Mouse (Mus musculus) cerebellum, adult 11 months (tissue): ENCODE results near the gene Garem2.

Source experiments
- DNase-seq: peaks from one replicate; pipeline ENCODE4 v3.0.0; 2022

The Garem2 gene

DNA sequence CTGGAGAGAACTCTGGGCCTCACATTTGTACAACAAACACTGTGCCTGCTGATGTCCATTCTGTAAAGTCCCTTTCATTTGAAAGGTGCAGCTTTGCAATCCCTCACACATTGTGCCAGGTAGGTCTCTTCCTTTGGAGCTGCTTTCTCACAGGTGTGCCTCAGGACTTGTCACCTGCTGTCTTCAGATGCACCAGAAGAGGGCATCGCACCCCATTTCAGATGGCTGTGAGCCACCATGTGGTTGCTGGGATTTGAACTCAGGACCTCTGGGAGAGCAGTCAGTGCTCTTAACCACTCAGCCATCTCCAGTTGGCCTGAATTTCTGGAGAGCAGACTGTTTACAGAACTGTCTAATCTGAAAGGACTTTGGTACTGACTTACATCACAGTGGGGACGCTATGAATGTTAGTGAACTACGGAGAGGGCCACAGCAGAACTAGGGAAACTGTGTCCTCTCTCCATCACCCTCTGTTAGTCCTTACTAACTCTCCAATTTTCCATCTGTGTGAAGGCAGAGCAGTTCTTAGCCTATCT lies 7.6 kb downstream of the Garem2 start:
- no peak for DNase-seq

DNA sequence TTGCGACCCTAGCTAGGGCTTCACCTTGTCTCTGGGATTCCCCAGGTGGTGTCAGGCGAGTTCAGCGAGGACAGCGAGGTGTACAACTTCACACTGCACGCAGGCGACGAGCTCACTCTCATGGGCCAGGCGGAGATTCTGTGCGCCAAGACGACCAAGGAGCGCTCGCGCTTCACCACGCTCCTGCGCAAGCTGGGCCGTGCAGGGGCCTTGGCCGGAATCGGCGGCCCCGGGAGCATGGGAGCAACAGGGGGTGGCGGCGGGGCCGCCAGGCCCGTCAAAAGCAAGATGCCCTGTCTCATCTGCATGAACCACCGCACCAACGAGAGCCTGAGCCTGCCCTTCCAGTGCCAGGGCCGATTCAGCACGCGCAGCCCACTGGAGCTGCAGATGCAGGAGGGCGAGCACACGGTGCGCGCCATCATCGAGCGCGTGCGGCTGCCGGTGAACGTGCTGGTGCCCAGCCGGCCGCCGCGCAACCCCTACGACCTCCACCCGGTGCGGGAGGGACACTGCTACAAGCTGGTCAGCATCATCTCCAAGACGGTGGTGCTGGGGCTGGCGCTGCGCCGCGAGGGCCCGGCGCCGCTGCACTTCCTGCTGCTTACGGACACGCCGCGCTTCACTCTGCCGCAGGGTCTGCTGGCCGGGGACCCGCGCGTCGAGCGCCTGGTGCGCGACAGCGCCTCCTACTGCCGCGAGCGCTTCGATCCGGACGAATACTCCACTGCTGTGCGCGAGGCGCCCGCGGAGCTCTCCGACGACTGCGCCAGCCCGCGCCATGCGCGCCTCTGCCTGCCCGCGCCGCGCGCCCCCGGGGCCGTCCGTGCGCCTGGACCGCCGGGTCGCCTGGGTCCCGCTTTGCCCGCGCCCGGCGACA lies 9.2 kb downstream of the Garem2 start:
- DNase-seq = peak; percentile 32

DNA sequence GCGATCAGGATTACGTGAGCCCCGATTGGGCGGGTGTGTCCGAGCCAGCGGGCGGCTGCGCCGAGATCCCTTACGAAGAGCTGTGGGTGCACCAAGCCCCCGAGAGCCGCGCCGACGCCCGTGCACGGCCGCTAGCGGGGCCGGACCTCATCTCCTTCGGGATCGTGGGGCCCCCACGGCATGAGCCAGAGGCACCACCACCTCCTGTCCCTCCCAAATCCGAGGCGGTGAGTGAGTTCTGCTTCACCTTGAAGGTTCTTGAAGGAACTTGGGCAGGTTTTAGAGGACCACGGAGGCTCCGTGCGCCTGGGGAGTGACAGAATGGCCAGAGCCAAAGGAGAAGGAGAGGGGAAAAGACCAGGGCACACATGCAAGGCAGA lies 9.8 kb downstream of the Garem2 start:
- no peak for DNase-seq

DNA sequence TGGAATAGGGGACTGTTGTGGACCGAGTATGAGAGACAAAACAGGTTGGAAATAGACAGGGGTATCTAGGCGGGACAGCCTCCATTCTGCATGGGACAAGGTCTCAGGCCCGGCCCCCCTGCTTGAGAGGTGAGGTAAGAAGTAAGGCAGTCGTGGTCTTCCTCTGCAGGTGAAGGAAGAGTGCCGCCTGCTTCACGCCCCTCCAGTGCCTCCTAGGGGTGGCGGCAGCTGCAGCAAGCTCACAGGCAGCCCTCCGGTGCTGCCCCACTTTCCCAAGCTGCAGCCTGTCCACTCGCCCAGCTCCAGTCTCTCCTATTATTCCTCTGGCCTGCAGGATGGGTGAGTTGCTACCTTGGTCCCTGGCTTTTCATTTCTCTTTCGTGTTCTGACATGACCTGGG lies 10.8 kb downstream of the Garem2 start:
- DNase-seq = no peak

DNA sequence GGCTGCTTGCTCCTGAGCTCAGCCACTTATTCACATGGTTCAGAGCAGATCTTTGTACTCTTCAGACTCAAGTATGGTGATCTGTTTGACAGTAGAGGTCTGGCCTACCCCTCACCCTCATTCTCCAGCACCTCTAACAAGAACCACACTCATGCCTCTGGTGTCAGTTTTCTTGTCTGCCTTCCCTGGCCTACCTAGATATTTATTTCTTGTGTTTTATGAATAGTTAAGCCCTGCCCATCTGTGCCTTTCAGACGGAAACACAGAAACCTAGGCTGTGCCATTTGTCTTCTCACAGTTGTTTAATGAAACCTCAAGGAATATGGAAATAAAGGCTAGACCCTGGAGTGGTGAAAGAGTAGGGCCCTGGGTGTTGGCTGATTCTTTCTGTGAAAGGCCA lies 13.1 kb downstream of the Garem2 start:
- DNase-seq = no peak

DNA sequence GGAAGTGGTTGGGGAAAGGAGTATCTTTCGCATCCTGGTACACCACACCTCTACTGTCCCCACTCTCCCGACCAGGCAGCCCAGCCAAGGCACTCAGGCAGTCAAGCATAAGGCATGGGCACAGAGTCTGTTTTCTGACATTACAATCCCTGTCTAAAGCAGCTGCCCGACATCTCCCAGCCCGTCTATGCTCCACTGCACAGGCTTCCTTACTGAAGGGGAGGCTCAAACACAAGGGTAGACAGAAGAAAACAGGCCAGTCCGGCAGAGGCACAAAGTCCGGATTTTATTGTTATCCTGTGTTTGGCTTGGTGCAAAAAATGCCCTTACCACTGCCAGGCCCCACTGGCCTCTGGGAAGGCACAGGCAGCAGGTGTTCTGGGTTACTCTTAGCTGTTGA lies 14.2 kb downstream of the Garem2 start:
- DNase-seq = no peak

DNA sequence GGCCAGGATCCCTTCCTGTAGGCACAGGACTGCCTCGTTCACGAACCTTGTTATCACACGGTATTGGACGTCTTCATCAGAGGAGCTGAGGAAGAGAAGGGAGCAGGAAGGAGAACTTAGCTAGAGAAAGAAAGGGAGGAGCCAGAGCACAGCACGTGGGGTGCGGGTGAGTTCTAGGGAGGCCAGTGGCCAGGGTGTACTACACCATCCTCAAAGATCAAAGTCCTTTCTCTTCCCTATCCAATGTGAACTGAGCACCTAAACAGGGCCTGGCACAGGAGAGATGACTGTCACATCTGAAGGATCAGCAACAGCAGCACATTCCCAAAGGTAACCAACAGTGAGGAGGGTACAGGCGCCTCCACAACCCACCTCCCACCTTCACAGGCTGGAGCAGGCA lies 15.1 kb downstream of the Garem2 start:
- no peak for DNase-seq

DNA sequence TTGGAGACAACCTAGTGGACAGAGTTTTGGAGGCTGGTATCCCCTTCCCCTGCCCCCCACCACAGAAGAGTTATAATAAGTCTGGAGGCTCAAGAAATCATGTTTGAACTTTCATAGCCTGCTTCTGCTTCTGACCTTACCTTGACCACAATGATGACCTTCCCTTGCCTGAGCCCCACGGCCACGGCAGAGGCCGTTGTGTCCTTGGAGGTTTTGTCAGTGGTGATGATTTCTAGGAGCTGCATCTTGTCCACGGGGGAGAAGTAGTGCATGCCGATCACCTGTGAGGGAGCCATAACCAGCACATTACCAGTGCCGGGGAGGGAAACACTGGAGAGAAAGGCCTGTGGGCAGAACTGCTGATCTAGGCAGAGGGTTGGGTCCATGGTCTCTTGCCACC lies 17.5 kb downstream of the Garem2 start:
- DNase-seq = no peak

DNA sequence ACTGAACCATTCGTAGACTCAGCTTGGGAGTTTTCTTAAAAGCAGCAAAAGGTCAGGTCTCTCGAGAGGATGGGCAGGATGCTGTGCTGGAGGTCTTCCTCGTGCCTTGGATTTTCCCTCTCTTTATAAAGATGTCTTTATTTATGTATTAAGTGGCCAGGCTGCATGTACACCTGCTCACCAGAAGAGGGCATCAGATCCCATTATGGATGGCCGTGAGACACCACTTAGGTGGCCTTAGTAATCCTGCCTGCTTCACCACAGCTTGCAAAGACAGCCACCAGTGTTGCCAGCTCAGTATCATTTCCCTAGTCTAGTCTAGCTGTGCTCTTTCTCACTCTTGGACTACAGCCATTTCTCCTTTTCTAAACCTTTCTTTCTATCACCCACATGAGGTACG lies 20.6 kb downstream of the Garem2 start:
- DNase-seq = no peak

DNA sequence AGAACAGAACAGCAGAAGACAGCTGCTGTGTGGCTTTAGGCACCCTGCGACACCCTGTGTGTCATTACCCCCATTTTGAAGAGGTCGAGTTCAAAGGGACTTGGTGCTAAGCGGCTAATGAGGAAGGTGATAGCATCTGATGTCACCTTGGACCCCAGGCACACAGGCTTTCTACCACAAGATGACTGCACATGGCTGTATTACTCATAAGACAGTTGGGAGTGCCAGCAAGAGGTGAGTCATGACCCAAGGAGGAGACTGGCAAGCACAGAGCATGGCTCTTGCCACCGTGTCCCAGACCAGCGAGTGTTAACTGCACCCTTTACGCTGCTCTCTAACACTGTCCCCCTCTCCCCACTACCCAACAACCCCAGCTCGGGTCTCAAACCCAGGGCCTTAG lies 21.8 kb downstream of the Garem2 start:
- DNase-seq = no peak

DNA sequence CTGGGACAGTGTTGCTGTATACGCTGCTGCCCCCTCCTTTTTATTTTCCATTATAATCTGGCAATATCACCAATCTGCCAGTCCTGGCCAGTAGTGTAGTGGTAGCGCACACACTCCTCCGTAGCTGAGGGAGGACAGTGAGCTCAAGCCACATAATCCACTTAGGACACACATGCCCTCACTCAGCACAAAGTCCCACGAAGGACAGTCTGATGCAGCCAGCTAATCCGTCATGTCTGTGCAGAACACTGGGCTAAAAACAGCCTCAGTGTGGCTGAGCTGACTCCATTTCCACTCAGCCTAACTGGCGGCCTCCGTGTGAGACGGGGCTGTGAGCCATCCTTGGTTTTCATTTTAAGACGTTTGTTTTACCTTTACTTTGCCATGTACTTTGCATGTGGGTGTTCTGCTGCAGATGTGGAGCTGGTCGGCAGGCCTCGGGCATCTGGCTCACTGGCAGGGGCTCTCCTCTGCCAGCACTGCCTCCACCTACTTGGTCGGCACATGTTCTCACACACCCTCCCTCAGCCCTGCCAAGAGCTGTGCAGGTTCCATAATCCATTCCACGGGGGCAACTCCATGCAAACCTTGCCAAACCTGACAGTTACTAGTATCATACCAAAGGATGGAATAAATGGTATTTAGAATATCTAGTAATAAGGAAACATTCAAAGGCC lies 23.1 kb downstream of the Garem2 start:
- no peak for DNase-seq

DNA sequence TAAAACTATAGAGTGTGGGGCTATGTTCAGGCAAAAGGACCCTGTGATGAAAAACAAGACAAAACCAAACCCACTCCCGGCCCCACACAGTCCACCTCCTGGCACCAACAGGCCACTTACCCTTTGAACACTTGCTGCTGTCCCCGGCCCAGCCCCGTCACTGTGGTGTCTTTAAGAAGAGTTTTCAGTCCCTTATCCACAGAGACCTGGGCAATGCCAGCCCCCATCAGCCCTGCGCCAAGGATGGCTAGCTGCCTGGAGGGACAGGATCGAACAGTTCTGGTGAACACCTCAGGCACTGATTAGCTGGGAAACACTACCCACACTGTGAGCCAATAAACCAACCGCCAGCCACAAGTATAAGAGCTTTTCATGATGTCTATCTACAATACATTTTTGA lies 23.7 kb downstream of the Garem2 start:
- no peak for DNase-seq

DNA sequence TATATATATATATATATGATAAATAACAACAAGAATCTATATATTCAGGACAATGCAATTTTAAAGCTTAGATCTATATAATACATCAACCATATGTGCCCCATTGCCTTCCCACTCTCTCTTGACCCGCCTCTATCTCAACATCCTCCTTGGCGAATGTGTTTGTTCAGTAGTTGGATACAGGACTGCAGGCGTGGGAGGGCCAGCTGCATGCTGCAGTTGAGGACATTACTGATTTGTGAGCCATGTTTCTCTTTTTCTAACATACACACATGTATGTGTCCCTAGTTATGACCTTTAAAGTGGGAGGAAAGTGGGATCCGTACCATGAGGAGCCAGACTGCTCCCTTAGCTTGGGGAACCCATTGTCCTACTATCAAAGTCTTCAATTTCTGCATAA lies 26.3 kb downstream of the Garem2 start:
- DNase-seq = no peak

DNA sequence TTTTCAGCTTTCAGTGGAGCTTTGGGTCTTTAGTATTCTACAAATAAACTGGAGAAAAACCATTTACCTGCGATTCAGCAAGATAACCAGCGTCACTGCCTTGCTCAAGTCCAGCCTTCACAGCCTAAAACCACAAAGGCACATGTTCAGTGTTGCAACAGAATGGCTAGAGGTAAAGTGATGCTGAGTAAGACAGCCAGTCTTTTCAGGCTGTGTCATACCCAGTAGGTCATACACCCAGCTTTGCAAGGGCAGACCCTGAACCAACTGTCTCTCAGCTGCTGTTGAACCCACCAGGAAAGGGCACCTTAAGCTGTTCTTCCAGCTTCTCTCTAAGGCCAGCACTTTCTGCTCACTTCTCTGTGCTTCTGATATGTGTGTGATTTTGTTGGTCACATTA lies 27.2 kb downstream of the Garem2 start:
- no peak for DNase-seq

DNA sequence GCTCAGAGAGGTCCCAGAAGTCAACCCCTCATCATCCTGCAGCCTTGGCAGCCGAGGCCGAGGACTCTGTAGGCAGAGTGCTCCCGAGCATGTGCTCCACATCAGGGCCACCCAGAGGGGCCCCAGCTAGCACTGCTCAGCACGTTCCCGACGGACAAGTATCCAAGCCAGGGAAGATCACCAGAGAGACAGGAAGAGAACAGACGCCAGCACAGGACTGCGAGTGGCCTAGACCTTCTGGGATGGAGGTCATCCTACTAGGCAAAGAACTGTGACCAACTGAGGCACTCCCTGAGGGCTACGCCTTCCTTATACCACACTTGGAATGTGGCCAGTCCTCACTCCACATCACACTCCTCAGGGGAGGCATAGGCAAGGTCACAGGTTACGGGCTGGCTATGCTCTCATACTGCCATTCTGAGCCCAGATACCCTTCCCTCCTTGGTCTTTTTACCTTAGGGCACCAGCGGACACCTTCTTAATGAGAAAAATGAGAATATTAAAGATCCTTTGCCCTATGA lies 30.8 kb downstream of the Garem2 start:
- DNase-seq = no peak

DNA sequence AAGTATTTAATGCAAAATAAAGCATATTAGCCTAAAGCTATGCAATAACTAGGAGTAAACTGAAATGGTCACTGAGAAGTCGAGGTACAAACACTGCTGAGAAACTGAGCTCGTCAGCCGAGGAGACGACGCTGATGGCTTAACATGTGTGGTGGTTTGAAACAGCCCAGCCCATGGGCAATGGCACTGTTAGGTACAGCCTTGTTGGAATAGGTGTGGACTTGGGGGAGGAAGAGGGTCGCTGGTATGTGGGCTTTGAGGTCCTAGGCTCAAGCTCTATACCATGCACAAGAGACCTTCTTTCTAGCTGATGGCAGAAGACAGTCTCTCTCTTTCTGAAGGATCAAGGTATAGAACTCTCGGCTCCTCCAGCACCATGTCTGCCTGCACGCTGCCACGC lies 32.3 kb downstream of the Garem2 start:
- DNase-seq = no peak

DNA sequence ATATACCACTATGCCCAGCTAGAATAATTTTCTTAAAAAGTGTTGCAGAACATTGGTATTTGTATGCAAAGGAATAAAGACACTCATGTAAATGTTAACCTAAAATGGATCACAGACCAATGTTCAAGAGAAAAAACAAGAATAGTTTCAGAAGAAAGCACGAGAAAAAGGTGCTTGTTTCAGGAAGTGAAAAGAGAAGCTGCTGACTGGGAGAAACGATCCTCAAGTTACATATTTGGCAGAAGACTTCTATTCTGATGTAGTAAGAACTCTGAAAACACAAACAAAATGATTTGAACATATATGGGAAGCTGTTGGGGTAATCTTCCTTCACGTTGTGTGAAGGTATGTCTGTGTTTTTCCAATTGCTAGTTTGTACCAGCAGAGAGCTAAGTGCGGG lies 33.2 kb downstream of the Garem2 start:
- no peak for DNase-seq

DNA sequence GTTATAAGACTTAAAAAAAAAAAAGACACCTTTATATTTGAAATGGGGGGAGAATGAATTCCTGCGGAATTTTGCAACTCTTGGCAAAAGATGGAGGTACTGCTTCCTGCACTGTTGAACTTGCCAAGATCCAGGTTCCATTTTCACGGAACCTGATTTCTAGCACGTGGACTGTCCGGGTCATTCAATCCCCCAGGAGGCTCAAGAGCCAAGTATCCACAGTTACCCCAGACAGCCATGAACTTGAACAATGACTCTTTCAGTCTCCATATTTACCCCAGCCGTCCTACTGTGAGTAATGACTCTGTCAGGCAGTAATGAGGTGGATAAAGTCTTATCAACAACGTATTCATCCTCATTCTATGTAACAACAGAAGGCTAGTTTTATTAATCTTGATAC lies 41.6 kb downstream of the Garem2 start:
- no peak for DNase-seq

DNA sequence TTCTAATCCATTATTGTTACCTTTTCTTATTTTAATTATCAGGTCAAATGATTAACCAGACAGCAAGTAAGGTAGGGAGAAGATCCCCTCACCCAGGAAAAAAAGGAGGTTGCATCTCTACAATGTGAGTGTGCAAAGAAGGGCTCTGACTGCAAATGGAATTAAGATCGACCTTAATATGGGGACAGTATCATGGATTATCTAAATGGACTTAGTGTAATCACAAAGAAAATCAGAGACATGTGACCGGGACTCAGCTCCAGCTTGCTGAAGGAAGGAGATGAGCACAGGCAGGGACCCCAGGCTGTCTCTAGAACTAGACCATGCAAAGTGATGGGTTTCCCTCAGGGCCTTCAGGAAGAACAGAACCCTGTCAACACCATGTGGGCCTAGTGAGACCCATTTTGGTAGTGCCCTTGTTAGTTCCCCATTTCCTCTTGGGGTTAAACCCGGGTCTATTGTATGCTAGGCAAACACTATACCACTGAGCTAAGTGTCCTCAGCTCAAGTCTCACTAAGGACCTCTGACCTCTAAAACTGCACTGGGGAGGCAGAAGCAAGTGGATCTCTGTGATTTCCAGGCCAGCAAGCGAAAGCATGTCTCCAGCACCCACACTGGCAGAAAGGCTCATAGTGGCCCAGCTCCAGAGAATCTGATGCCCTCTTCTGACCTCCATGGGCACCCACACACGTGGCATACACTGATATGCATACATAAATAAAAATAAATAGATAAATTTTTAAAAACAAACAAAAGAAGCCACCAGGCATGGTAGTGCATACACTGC lies 43.4 kb downstream of the Garem2 start:
- no peak for DNase-seq

DNA sequence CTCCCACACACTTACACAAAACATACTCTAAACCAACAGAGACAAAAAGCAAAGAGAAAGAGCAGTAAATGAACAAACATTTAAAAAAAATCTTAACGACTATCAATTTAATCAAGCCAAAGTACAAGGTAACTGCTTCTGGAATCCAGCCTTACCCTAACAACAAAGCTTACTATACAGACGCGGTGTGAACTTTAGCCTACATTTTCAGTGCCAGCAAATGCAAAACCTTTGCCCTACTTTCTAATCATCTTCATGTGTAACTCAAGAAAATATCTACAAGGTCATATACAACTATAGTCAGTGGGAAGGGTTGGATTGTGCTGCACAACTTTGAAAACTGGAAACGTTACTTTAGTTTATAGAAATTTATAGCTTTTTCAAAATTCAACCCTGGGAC lies 47.0 kb downstream of the Garem2 start:
- DNase-seq = no peak

DNA sequence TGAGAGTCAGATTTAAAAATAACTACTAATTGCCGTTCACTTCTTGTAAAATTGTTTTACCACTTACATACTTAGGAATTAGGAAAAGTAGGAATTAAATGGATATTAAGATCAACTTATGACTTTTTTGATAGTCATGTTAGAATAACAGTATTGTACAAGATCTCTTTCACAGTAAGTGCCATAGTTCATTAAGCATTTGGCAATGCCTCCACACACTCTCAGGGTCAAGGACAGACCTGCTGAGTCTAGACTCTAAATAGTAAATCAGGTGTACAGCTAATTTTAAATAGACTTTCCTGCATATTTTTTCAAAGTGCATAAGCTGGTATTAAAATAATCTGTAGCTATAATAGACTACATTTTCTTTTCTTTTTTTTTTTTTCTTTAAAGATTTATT lies 47.5 kb downstream of the Garem2 start:
- no peak for DNase-seq

DNA sequence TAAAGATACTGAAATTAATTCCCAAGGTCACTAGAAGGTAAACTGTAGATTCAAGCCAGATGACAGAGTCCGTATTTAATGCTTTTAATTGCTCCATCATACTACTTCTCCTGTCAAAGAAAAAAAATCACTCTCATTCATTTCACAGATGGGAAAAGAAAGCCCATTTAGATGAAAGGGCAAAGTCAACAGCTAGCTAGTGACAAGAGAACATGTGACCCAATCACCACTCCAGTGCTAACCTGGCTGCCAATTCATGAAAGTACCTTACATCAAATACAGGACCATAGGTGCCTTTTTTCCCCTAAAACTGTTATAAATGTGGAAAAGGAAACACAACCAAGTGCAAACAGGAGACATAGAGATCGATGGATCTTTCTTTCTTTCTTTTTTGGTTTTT lies 48.3 kb downstream of the Garem2 start:
- no peak for DNase-seq

DNA sequence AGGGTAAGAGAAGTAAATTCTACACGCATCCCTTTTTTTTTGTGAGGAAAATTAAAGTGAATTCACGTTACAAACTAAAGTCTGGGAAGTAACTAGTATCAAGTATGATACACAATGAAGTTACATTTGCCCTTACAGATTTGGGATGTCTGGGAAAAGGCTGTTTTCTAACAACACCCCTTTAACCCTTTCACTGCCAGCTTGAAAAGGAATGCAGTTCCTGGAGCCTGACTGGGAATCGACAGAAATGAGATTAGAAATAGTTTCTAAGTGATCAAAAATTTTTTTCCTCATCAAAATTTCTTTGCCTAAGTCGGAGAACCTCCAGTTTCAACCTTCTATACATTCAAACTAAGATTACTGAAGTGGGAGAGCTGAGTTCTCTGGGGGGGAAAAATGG lies 49.1 kb downstream of the Garem2 start:
- DNase-seq = no peak
